Mouse (Mus musculus): ENCODE data around the gene Colec11.

Gene Colec11

DNA sequence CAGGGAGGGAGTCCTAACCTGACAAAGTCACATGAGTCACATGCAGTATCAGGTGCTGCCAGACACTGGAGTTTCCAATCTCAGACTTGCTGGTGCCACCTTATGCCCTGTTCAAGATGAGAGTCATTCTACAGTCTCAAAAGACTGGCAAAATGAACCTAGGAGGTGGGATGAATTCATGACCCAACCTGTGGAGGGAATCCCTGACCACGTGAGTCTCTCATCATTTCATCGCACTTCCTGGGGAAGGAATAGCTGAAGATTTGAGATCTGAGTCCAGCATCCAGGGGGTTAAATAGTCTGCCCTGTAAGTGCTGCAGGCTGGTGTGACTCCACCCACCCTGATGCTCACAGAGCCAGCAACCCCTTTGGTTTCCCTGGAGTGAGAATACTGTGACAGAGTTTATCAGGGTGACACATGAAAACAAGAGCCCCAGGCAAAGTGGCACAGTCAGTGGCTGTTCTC, 24.6 kb downstream of the Colec11 start:
- DNase-seq: no peak

DNA sequence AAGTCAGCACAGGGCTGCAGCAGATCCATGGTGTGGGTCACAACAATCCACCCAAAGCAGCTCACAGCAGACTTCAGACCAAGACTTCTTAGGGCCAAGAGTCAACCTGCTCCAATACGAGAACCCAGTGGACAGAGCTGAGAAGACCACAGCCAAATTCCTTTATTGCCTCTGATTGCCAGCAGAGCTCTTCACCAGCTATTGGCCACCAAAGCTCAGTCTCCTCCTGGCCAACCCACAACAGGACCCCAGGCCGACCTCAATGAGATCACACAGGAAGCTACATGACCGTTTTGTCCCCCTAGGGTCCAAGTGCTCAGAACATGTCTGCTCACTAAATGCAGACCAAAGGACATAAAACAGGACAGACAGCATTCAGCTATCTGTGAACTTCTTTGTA, 25.1 kb downstream of the Colec11 start:
- no peak for DNase-seq

DNA sequence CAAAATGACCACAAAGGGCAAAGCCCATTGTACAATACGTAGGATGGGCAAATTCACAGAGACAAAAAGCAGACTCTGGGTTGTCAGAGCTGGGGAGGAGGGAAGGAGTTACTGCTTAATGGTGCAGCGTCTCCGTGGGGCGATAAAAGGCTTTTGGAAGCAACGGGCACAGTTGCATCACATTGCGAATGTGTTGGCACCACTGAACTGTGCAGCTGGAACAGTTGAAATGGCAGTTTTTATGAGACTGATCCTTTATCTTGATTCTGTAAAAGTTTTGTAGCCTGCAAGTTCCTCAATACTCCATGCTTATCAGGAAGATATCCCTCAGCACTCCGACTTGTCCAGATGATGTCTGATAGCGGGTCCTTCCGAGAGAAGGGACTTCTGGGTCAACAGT, 25.5 kb downstream of the Colec11 start:
- no peak for DNase-seq

DNA sequence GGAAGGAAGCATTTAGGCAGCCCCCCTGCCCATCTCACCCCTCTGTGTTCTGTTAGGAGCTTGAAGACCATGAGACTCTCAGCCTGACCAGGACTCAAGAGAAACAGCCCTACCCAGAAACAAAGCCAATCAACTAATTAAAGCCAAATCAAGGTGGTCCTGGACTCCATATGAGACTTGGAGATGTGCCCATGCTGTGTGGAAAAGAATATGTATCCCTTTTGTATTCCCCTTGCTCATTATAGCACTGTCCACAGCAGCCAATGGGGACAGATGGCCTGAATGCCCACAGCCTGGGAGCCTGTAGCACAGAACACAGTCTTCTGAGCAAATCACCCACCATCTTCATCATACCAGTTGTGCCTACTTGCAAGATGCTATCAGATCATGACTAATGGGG, 26.3 kb downstream of the Colec11 start:
- no peak for DNase-seq

DNA sequence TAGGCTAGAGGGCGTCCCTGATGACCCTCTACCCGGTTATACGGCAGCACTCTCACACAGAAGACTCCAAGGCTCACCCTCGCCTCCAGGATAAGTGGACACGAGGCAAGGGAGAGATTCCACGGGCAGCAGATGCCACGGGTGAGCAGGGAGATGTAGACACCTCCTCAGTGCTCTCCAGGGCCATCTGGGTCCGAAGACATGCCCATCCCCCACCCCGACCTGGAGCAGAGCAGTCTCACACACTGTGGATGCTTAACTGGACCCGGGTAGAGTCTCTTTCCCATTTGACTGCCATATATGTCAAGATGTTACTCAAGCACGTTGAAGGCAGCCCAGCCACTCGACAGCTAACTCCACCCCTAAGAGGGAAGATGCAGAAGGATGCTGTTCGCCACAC, 32.7 kb downstream of the Colec11 start:
- DNase-seq: no peak

DNA sequence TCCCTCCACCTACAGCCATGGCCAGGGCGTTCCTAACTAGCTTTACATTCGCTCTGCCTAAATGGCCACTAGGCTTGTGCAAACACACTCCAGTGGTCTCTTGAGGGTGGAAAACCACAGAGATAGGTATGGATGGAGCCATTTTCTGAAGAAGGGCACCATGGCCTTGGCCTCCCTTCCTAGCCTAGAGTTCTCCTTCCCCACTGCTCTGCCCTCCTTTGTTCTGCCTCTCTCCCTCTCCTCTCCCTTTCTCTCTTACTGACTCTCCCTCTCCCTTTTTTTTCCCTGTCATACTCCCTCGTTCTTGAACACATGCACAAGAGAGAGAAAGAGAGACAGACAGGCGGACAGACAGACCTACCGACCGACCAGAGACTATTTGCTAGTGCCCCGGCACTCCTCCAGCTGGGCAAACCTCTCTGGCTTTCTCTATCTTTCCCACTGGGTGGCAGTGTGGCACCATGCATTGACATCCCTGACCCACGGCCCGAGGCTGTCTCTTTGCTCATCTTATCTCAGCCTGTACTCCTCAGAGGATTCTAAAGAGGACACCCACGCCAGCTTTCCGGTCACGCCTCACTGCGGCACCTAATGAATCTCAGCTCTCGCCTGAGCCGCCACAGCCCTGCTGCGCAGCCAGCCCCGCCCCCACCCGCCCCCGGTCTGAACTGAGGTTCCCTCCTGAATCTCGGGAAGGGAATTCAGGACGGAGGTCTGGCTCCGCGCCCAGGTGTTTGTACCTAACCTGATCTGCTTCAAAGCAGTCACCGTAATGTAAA, 33.9 kb downstream of the Colec11 start:
- peak; percentile 87 for DNase-seq

DNA sequence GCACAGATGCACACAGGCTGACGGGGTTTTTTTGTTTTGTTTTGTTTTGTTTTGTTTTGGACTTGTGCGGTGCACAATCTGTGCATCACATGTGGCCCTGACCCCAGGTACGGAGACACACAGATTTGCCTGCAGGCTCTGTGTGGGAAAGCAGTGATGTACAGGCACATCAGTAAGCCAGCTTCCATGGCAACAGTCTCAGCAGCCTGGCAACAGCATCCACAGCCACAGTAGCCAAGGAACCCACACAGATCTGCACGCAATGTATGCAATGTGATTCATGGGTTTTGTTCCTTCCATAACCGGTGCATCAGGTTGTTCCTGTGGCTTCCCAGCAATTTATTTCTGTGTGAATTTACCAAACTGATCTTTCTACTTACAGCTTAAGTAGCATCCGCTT, 35.2 kb downstream of the Colec11 start:
- DNase-seq: no peak

DNA sequence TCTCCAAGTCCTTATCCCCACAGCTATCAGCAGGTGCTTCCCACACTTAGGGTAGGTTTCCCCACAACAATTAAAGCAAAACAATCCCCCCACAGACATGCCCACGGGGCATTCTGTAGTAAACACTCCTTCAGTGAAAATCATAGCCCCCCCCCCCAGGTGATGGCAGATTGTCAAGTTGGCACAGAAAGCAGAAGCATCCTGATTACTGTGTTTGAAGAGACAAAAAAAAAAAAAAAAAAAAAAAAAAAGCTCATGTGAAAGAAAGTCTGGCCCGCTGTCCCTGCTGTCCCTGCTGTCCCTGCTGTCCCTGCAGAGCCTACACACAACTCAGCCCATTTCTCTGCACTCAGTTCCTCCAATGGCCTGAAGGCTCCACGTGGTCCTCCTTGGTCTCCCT, 39.1 kb downstream of the Colec11 start:
- no peak for DNase-seq

DNA sequence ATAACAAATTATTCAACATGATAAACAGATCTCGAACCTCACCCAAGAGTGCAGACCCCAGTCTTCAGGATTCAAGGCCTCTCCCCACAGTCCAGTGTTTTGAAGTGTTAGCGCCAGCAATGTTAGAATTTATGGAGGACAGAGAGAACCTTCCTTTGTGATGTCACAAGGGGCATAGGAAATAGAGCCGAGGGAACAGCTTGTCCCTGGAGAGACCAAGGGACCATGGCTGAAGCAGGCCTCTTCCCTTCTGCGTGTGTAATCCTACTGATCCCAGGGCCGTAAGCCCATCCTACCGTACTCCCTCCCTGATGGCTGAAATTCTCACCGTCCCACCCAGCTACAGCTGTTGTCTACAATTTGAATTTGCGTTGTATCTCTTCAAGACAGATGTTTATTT, 40.8 kb downstream of the Colec11 start, which contains the start of gene Allc:
Gene Allc, minus strand, starts transcription at position 101 of the 400 bp plus-strand sequence.
- no peak for DNase-seq

DNA sequence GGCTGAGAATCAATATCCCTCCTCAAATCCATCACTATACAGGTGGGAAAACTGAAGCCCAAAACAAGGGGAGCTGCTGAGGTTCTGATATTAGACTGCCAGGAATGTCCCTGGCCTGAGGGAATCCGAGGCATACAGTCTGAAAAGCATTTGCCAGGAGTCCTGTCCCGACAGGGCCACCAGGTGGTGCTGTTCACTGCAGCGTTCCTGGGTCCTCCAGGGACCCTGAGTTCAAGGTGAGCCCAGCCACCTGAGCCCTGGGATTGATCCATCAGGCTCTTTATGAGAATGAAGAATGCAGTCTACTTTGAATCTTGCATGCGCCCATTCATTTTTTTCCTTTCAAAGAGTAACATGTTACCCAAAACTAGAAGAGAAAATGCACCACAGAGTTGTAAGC, 44.0 kb downstream of the Colec11 start:
- no peak for DNase-seq

DNA sequence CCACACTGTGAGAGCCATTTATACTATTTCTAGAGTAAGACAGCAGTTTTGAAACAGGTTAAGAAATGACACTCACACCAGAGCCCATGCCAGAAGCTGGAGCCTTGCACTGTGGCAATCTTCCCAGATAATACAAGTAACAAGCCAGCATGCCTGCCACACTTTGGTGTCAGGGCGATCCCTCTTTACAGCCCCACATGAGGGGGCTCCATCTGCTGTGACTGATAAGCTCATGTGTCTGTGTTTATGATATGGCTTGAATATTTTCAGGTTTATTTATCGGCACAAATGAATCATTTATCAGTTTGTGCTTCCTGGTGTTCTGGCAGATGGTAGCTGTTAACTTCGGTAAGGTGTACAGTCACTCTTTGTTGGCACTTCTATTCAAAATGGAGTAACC, 45.0 kb downstream of the Colec11 start:
- DNase-seq: no peak

DNA sequence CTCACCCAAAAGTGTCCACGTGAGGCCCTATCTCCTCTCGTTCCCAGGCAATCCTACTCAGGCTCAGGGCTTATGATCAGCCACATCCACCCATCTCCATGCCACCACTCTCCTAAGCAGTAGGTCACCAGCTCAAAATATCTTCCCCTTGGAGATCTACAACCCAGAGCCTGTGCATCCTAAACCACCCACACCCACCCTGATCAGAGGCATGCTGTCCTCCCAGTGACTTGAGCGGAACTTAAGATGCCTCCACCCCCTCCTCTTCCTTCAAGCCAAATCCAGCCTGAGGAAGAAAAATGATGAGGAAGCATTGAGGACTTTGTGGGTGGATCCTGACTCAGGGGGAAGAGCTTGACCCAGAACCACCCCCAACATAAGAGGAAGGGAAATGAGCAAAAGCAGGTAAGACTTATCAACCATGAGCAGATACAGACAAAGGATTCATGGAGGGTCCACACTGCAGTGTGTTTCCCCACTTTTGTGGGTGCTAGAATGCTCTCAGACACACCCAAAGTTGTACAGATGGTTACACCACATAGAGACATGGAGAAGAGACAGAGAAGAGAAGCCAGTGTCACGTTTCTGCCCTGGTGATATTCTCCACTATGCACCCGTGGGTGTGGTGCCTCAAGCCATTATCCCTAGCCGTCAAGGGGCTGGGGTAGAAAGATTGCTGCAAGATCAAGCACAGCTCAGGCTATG, 47.7 kb downstream of the Colec11 start:
- no peak for DNase-seq

DNA sequence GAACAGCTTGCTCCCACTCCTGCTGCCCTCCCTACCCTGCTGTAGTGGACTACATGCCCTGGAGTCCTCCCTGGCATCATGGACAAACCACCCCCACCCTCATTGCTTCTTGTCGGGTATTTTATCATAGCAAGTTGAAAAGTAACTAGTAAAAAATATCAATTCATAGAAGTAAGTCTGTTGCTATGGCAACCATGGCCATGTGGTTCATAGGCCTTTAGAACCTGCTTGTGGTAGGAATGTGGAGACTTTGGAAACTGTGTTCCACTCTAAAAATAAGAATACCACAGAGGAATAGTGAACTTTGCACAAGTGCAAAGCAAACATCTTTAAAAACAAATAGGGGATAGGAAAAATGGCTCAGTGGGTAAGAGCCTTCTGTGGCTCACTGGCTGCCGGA, 50.9 kb downstream of the Colec11 start:
- DNase-seq: no peak

DNA sequence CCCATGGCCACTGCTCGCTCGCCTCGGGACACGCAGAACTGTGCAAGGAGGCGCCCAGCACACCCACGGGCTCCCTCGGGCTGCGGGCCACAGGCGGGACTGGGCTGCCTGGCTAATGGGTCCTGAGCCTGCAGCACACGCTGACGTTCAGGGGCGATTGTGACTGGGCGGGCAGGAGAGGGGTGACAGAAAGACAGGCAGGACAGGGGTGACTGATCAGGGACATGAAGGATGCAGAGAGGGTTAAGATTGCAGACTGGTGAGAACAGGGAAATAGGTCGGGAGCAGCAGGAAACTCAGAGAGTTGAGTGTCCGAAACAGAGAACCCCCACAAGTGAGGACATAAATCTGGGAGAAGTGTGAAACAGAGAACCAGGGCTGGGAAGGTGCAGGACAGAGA, 70.9 kb downstream of the Colec11 start, which contains the start of gene Dcdc2c:
Gene Dcdc2c, minus strand, starts transcription at position 101 of the 400 bp plus-strand sequence.
- no peak for DNase-seq

DNA sequence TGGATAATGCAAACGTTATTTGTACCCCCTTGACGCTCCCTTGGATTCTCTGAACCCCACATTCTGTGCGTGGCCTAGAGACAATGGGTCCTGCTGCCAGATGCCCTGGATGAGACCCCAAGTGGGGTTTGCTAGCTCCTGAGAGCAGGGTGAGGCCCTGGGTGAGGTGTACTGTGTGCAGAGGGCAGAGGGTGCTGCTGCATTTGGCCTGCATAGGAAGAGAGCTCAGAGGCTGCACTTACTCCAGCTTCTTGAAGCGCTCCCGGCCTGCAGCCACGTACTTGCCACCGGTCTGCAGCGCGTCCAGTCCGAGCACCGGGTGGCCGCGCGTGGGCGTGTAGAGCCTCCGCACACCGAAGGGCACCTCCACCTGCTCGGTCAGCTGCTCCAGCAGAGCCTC, 71.4 kb downstream of the Colec11 start:
- DNase-seq: no peak

DNA sequence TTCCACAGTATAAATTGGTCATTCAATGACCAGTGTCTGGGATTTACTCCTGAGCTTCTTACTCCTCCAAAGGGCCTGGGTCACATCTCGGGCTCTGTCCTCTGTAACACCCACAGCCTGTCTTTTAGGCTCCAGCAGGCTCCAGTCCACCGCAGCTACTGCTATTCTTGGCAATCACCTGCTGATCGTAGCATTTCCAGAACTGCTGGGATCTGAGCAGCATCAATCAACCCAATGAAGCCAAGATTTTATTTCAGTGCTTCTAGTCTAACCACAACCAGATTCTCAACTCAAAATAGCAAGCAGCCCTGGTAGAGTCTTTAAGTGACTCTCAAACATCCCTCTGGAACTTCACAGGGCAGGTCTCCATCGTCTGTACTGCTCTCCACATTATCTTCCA, 74.3 kb downstream of the Colec11 start:
- DNase-seq: no peak

Data from kidney, postnatal 14 days (tissue).